Mouse (Mus musculus) intestine, embryonic 14.5 days (tissue): ENCODE data around the gene Prkd2. TPM values are rescaled to one million over a fixed set of nuclear protein-coding genes. Genes with fewer than 3 reads are reported as not detected.

ENCODE experiments used
- ATAC-seq: fragments of 200-750 bp; cut with Nextera tagmentation; replicated peaks from 2 replicates; pipeline ENCODE4 v1.8.0; 2017; ENCODE audit warnings: low read depth, moderate number of reproducible peaks, moderate TSS enrichment, moderate library complexity; ENCODE audit not compliant: low FRiP score, low TSS enrichment
- DNase-seq: peaks from one replicate; pipeline ENCODE4 v3.0.0-alpha.2; 2018; ENCODE audit warnings: low spot score
- H3K27ac ChIP-seq: fragments of 300-500 bp; sonication (generic); 2 replicates; pipeline ENCODE4 v1.5.1; 2014; ENCODE audit warnings: low read depth, mild to moderate bottlenecking, control low read depth
- H3K27me3 ChIP-seq: fragments of 300-500 bp; sonication (generic); replicated peaks from 2 replicates; pipeline ENCODE4 v1.6.1; 2014; ENCODE audit warnings: low read length, control low read depth; ENCODE audit not compliant: control insufficient read depth, insufficient read depth
- H3K36me3 ChIP-seq: fragments of 300-500 bp; sonication (generic); 2 replicates; pipeline ENCODE4 v1.6.1; 2014; ENCODE audit warnings: low read length, control low read depth; ENCODE audit not compliant: control insufficient read depth, insufficient read depth
- H3K4me1 ChIP-seq: fragments of 300-500 bp; sonication (generic); replicated peaks from 2 replicates; pipeline ENCODE4 v1.6.1; 2014; ENCODE audit warnings: low read length, control low read depth, mixed read lengths; ENCODE audit not compliant: control insufficient read depth, insufficient read depth
- H3K4me2 ChIP-seq: fragments of 300-500 bp; sonication (generic); 2 replicates; pipeline ENCODE4 v1.6.1; 2014; ENCODE audit warnings: low read length
- H3K4me3 ChIP-seq: fragments of 300-500 bp; sonication (generic); 2 replicates; pipeline ENCODE4 v1.5.1; 2014; ENCODE audit warnings: low read depth, low read length, control low read depth, mixed read lengths
- H3K9ac ChIP-seq: fragments of 300-500 bp; sonication (generic); 2 replicates; pipeline ENCODE4 v1.6.1; 2014; ENCODE audit warnings: mild to moderate bottlenecking, low read length
- H3K9me3 ChIP-seq: fragments of 300-500 bp; sonication (generic); 2 replicates; pipeline ENCODE4 v1.6.1; 2016; ENCODE audit warnings: low read length, control low read depth; ENCODE audit not compliant: control insufficient read depth
- WGBS: fragments of 180-500 bp; shearing (Covaris S2); extraction: QIAGEN DNeasy Blood & Tissue Kit; methylation state at CpG from one replicate; pipeline ENCODE4 v1.1.7; 2014; 5-methylcytosine and 5-hydroxymethylcytosine counted together
- polyA plus RNA-seq: library from polyadenylated mRNA; unstranded; fragments of >200 nt; fragmentation: Nextera tagmentation; extraction: Ambion mirVana; gene quantifications from 2 replicates; pipeline ENCODE4 v1.2.1, GENCODE M21; 2014

The Prkd2 gene
- polyA plus RNA-seq, 1 experiment from 2014 or later: 12.0 TPM

GRCm38 (mm10) chr7:16915461-16916340 is 73.0 kb downstream of the Prkd2 start:
- H3K36me3 ChIP-seq: peaks cover 64% of the 10 kb centered on the region
- H3K9me3 ChIP-seq: no peaks in the 10 kb centered on the region
- peaks cover 10% of the 10 kb centered on the region for H3K4me1 ChIP-seq
- H3K9ac ChIP-seq: no peak overlapping the region
- no peaks in the 10 kb centered on the region for H3K27me3 ChIP-seq
- 92% methylated on average over 32 of the region's 32 CpGs for WGBS
- H3K4me2 ChIP-seq: no peak overlapping the region
- no peak overlapping the region for H3K4me3 ChIP-seq
- no peak for DNase-seq
- H3K27ac ChIP-seq: no peak overlapping the region
- ATAC-seq: no peak

GRCm38 (mm10) chr7:16916342-16917265 is 73.9 kb downstream of the Prkd2 start:
- peaks cover 64% of the 10 kb centered on the region for H3K36me3 ChIP-seq

GRCm38 (mm10) chr7:16917447-16917846 is 74.7 kb downstream of the Prkd2 start:
- no peak overlapping the region for H3K9ac ChIP-seq
- no peak overlapping the region for H3K4me2 ChIP-seq
- peaks cover 64% of the 10 kb centered on the region for H3K36me3 ChIP-seq
- ATAC-seq (no peak), DNase-seq (no peak)
- no peak overlapping the region for H3K27ac ChIP-seq
- H3K4me1 ChIP-seq: peaks cover 27% of the 10 kb centered on the region
- H3K27me3 ChIP-seq: no peaks in the 10 kb centered on the region
- WGBS: 70% methylated on average over 11 of the region's 11 CpGs
- H3K4me3 ChIP-seq: no peak overlapping the region
- no peaks in the 10 kb centered on the region for H3K9me3 ChIP-seq

More at GRCm38 (mm10) chr7:16916342-16917265, 73.9 kb downstream of the Prkd2 start:
- DNase-seq (no peak), ATAC-seq (no peak)
- Histone ChIP-seq H3K9me3 (no peaks in the 10 kb centered on the region), H3K4me1 (peaks cover 19% of the 10 kb centered on the region), H3K27me3 (no peaks in the 10 kb centered on the region), H3K27ac (no peak overlapping the region), H3K9ac (no peak overlapping the region), H3K4me3 (no peak overlapping the region), H3K4me2 (no peak overlapping the region)
- WGBS: 87% methylated on average over 30 of the region's 30 CpGs

GRCm38 (mm10) chr7:16918014-16918413 is 75.3 kb downstream of the Prkd2 start:
- Histone ChIP-seq H3K9me3 (no peaks in the 10 kb centered on the region), H3K4me3 (no peak overlapping the region), H3K27me3 (no peaks in the 10 kb centered on the region), H3K4me1 (peaks cover 30% of the 10 kb centered on the region), H3K4me2 (no peak overlapping the region), H3K27ac (no peak overlapping the region), H3K9ac (no peak overlapping the region), H3K36me3 (peaks cover 64% of the 10 kb centered on the region)
- ATAC-seq: no peak
- 77% methylated on average over 9 of the region's 9 CpGs for WGBS
- DNase-seq: no peak

- no peak overlapping the region for H3K4me2 ChIP-seq
- H3K27me3 ChIP-seq: no peaks in the 10 kb centered on the region
- peaks cover 30% of the 10 kb centered on the region for H3K4me1 ChIP-seq
- peaks cover 61% of the 10 kb centered on the region for H3K36me3 ChIP-seq
- no peak for DNase-seq
- H3K9ac ChIP-seq: no peak overlapping the region
- H3K4me3 ChIP-seq: no peak overlapping the region
- WGBS: 60% methylated on average over 3 of the region's 3 CpGs
- no peaks in the 10 kb centered on the region for H3K9me3 ChIP-seq
- no peak overlapping the region for H3K27ac ChIP-seq
- ATAC-seq: no peak
These were observed 76.0 kb downstream of the Prkd2 start for GRCm38 (mm10) chr7:16918670-16919069.

GRCm38 (mm10) chr7:16919395-16920149 is 76.9 kb downstream of the Prkd2 start:
- Histone ChIP-seq H3K27me3 (no peaks in the 10 kb centered on the region), H3K4me2 (no peak overlapping the region), H3K27ac (no peak overlapping the region), H3K9ac (no peak overlapping the region), H3K36me3 (peaks cover 55% of the 10 kb centered on the region), H3K4me1 (peaks cover 30% of the 10 kb centered on the region), H3K9me3 (no peaks in the 10 kb centered on the region), H3K4me3 (no peak overlapping the region)
- 72% methylated on average over 13 of the region's 13 CpGs for WGBS
- DNase-seq (no peak), ATAC-seq (no peak)

Other genes with a start within 250 kb of the Prkd2 start
- 18.5 and 19.0 TPM in 2 replicates for gene Arhgap35, start 227.9 kb upstream of the Prkd2 start, polyA plus RNA-seq
- gene Ceacam15, start 167.2 kb upstream of the Prkd2 start, polyA plus RNA-seq: not detected in 2 replicates
- gene Ceacam9, start 121.0 kb upstream of the Prkd2 start, polyA plus RNA-seq: not detected in 2 replicates
- gene Ap2s1, start 104.5 kb upstream of the Prkd2 start, polyA plus RNA-seq: 255 and 270 TPM in 2 replicates
- gene Slc1a5, start 61.6 kb upstream of the Prkd2 start, polyA plus RNA-seq: 41.5 and 43.9 TPM in 2 replicates
- gene Strn4, start 27.0 kb upstream of the Prkd2 start, polyA plus RNA-seq: 107 and 111 TPM in 2 replicates
- gene Fkrp, start 26.2 kb upstream of the Prkd2 start, polyA plus RNA-seq: 27.5 and 28.3 TPM in 2 replicates
- gene Dact3, start 32.4 kb downstream of the Prkd2 start, polyA plus RNA-seq: 5.3 and 5.5 TPM in 2 replicates
- 12.5 and 13.9 TPM in 2 replicates for gene Gng8, start 48.9 kb downstream of the Prkd2 start, polyA plus RNA-seq
- gene Ptgir, start 63.6 kb downstream of the Prkd2 start, polyA plus RNA-seq: 2.2 and 2.3 TPM in 2 replicates
- 184 and 190 TPM in 2 replicates for gene Calm3, start 81.2 kb downstream of the Prkd2 start, polyA plus RNA-seq
- gene Pnmal2, start 101.8 kb downstream of the Prkd2 start, polyA plus RNA-seq: 4.1 and 5.3 TPM in 2 replicates
- gene Pnmal1, start 116.8 kb downstream of the Prkd2 start, polyA plus RNA-seq: 3.7 and 4.1 TPM in 2 replicates
- 0.51 and 0.62 TPM in 2 replicates for gene Gm42372, start 140.2 kb downstream of the Prkd2 start, polyA plus RNA-seq
- gene Ccdc8, start 149.8 kb downstream of the Prkd2 start, polyA plus RNA-seq: 24.1 and 26.0 TPM in 2 replicates
- gene Ppp5c, start 185.0 kb downstream of the Prkd2 start, polyA plus RNA-seq: 101 and 103 TPM in 2 replicates
- gene Hif3a, start 219.5 kb downstream of the Prkd2 start, polyA plus RNA-seq: 55.8 and 58.2 TPM in 2 replicates
- gene Psg16, start 231.1 kb downstream of the Prkd2 start, polyA plus RNA-seq: 0.11 and 0.36 TPM in 2 replicates